Mouse (Mus musculus): Measurements from ENCODE around the gene Atf1. TPM values are rescaled to one million over a fixed set of nuclear protein-coding genes. Genes with fewer than 3 reads are reported as not detected.
"Not testable (repeated sequence)": the region's sequence is repeated elsewhere in the genome, so short reads cannot be mapped to it uniquely, and the experiment has no call there.

Gene Atf1
- polyA plus RNA-seq, 1 experiment from 2014 or later = 14.4 TPM

GRCm38 (mm10) chr15:100260351-100260750 lies 32.7 kb downstream of the Atf1 start:
- 88% methylated on average over 7 of the region's 7 CpGs for WGBS
- ATAC-seq (ENCODE audit: low FRiP score, low TSS enrichment); H3K9ac ChIP-seq (replicated peaks; ENCODE audit: low read length); DNase-seq; H3K27ac ChIP-seq (replicated peaks; ENCODE audit: low read depth, low read length); H3K4me3 ChIP-seq (replicated peaks; ENCODE audit: low read depth, low read length); H3K27me3 ChIP-seq (ENCODE audit: control insufficient read depth, insufficient read depth, low read length); H3K9me3 ChIP-seq (ENCODE audit: control insufficient read depth, low read length); H3K4me2 ChIP-seq (ENCODE audit: low read length); H3K4me1 ChIP-seq (ENCODE audit: control insufficient read depth, insufficient read depth, low read length): not testable (repeated sequence)
- H3K36me3 ChIP-seq (ENCODE audit: control insufficient read depth, insufficient read depth, low read length) = peaks cover 45% of the 10 kb centered on the region

GRCm38 (mm10) chr15:100263246-100263905 lies 35.8 kb downstream of the Atf1 start:
- Histone ChIP-seq H3K27me3 (ENCODE audit: control insufficient read depth, insufficient read depth, low read length) (no peaks in the 10 kb centered on the region), H3K4me3 (replicated peaks; ENCODE audit: low read depth, low read length) (no peak overlapping the region), H3K4me1 (ENCODE audit: control insufficient read depth, insufficient read depth, low read length) (no peaks in the 10 kb centered on the region), H3K4me2 (ENCODE audit: low read length) (no peak overlapping the region), H3K36me3 (ENCODE audit: control insufficient read depth, insufficient read depth, low read length) (peaks cover 19% of the 10 kb centered on the region), H3K9ac (replicated peaks; ENCODE audit: low read length) (no peak overlapping the region), H3K27ac (replicated peaks; ENCODE audit: low read depth, low read length) (no peak overlapping the region), H3K9me3 (ENCODE audit: control insufficient read depth, low read length) (no peaks in the 10 kb centered on the region)
- WGBS = 18% methylated on average over 4 of the region's 4 CpGs
- peak; percentile 77 for DNase-seq
- ATAC-seq (ENCODE audit: low FRiP score, low TSS enrichment) = no peak

GRCm38 (mm10) chr15:100265586-100266325 lies 38.1 kb downstream of the Atf1 start:
- Histone ChIP-seq H3K27ac (replicated peaks; ENCODE audit: low read depth, low read length) (no peak overlapping the region), H3K4me2 (ENCODE audit: low read length) (no peak overlapping the region), H3K9ac (replicated peaks; ENCODE audit: low read length) (no peak overlapping the region), H3K4me3 (replicated peaks; ENCODE audit: low read depth, low read length) (no peak overlapping the region), H3K36me3 (ENCODE audit: control insufficient read depth, insufficient read depth, low read length) (0 out of 2 replicates have a peak, but pooled peaks cover 10% of the 10 kb centered on the region), H3K4me1 (ENCODE audit: control insufficient read depth, insufficient read depth, low read length) (no peaks in the 10 kb centered on the region), H3K9me3 (ENCODE audit: control insufficient read depth, low read length) (no peaks in the 10 kb centered on the region), H3K27me3 (ENCODE audit: control insufficient read depth, insufficient read depth, low read length) (no peaks in the 10 kb centered on the region)
- DNase-seq = no peak
- WGBS = 86% methylated on average over 4 of the region's 5 CpGs
- no peak for ATAC-seq (ENCODE audit: low FRiP score, low TSS enrichment)

- no peak for DNase-seq
- Histone ChIP-seq H3K4me3 (replicated peaks; ENCODE audit: low read depth, low read length) (no peak overlapping the region), H3K9me3 (ENCODE audit: control insufficient read depth, low read length) (no peaks in the 10 kb centered on the region), H3K27ac (replicated peaks; ENCODE audit: low read depth, low read length) (no peak overlapping the region), H3K4me1 (ENCODE audit: control insufficient read depth, insufficient read depth, low read length) (no peaks in the 10 kb centered on the region), H3K9ac (replicated peaks; ENCODE audit: low read length) (no peak overlapping the region), H3K36me3 (ENCODE audit: control insufficient read depth, insufficient read depth, low read length) (no peaks in the 10 kb centered on the region), H3K27me3 (ENCODE audit: control insufficient read depth, insufficient read depth, low read length) (no peaks in the 10 kb centered on the region), H3K4me2 (ENCODE audit: low read length) (no peak overlapping the region)
- ATAC-seq (ENCODE audit: low FRiP score, low TSS enrichment) = no peak
- WGBS = 79% methylated on average over 2 of the region's 2 CpGs
Measured at GRCm38 (mm10) chr15:100268916-100269315, 41.3 kb downstream of the Atf1 start.

- Histone ChIP-seq H3K4me2 (ENCODE audit: low read length) (0 out of 2 replicates have a peak overlapping the region, but pooled peaks have one; percentile 3), H3K9ac (replicated peaks; ENCODE audit: low read length) (no peak overlapping the region), H3K27me3 (ENCODE audit: control insufficient read depth, insufficient read depth, low read length) (no peaks in the 10 kb centered on the region), H3K27ac (replicated peaks; ENCODE audit: low read depth, low read length) (no peak overlapping the region), H3K4me1 (ENCODE audit: control insufficient read depth, insufficient read depth, low read length) (no peaks in the 10 kb centered on the region), H3K4me3 (replicated peaks; ENCODE audit: low read depth, low read length) (no peak overlapping the region), H3K36me3 (ENCODE audit: control insufficient read depth, insufficient read depth, low read length) (no peaks in the 10 kb centered on the region), H3K9me3 (ENCODE audit: control insufficient read depth, low read length) (no peaks in the 10 kb centered on the region)
- WGBS = 13% methylated on average over 9 of the region's 9 CpGs
- no peak for DNase-seq
- ATAC-seq (ENCODE audit: low FRiP score, low TSS enrichment) = no peak
Measured at GRCm38 (mm10) chr15:100269776-100270175, 42.2 kb downstream of the Atf1 start.

GRCm38 (mm10) chr15:100270609-100271008 lies 43.0 kb downstream of the Atf1 start:
- H3K27ac ChIP-seq (replicated peaks; ENCODE audit: low read depth, low read length); ATAC-seq (ENCODE audit: low FRiP score, low TSS enrichment); DNase-seq; H3K36me3 ChIP-seq (ENCODE audit: control insufficient read depth, insufficient read depth, low read length); H3K27me3 ChIP-seq (ENCODE audit: control insufficient read depth, insufficient read depth, low read length); H3K4me1 ChIP-seq (ENCODE audit: control insufficient read depth, insufficient read depth, low read length); H3K4me3 ChIP-seq (replicated peaks; ENCODE audit: low read depth, low read length); H3K9ac ChIP-seq (replicated peaks; ENCODE audit: low read length); H3K4me2 ChIP-seq (ENCODE audit: low read length); H3K9me3 ChIP-seq (ENCODE audit: control insufficient read depth, low read length): not testable (repeated sequence)
- WGBS = 19% methylated on average over 7 of the region's 7 CpGs

- Histone ChIP-seq H3K9ac (replicated peaks; ENCODE audit: low read length) (no peak overlapping the region), H3K4me2 (ENCODE audit: low read length) (no peak overlapping the region), H3K27ac (replicated peaks; ENCODE audit: low read depth, low read length) (no peak overlapping the region), H3K9me3 (ENCODE audit: control insufficient read depth, low read length) (no peaks in the 10 kb centered on the region), H3K4me3 (replicated peaks; ENCODE audit: low read depth, low read length) (no peak overlapping the region), H3K27me3 (ENCODE audit: control insufficient read depth, insufficient read depth, low read length) (no peaks in the 10 kb centered on the region), H3K36me3 (ENCODE audit: control insufficient read depth, insufficient read depth, low read length) (no peaks in the 10 kb centered on the region), H3K4me1 (ENCODE audit: control insufficient read depth, insufficient read depth, low read length) (no peaks in the 10 kb centered on the region)
- 62% methylated on average over 14 of the region's 14 CpGs for WGBS
- no peak for DNase-seq
- ATAC-seq (ENCODE audit: low FRiP score, low TSS enrichment) = no peak
Measured at GRCm38 (mm10) chr15:100271411-100271810, 43.8 kb downstream of the Atf1 start.

- not testable (repeated sequence) for H3K4me2 ChIP-seq (ENCODE audit: low read length); H3K27ac ChIP-seq (replicated peaks; ENCODE audit: low read depth, low read length); H3K27me3 ChIP-seq (ENCODE audit: control insufficient read depth, insufficient read depth, low read length); ATAC-seq (ENCODE audit: low FRiP score, low TSS enrichment); H3K36me3 ChIP-seq (ENCODE audit: control insufficient read depth, insufficient read depth, low read length); DNase-seq; H3K9me3 ChIP-seq (ENCODE audit: control insufficient read depth, low read length); H3K9ac ChIP-seq (replicated peaks; ENCODE audit: low read length); H3K4me3 ChIP-seq (replicated peaks; ENCODE audit: low read depth, low read length); H3K4me1 ChIP-seq (ENCODE audit: control insufficient read depth, insufficient read depth, low read length)
- 84% methylated on average over 4 of the region's 4 CpGs for WGBS
Measured at GRCm38 (mm10) chr15:100273791-100274308, 46.2 kb downstream of the Atf1 start.

Data from midbrain, embryonic 14.5 days (tissue).